Comparison of ENCODE assay signal across 8 mouse cellular contexts in the genomic region with DNA sequence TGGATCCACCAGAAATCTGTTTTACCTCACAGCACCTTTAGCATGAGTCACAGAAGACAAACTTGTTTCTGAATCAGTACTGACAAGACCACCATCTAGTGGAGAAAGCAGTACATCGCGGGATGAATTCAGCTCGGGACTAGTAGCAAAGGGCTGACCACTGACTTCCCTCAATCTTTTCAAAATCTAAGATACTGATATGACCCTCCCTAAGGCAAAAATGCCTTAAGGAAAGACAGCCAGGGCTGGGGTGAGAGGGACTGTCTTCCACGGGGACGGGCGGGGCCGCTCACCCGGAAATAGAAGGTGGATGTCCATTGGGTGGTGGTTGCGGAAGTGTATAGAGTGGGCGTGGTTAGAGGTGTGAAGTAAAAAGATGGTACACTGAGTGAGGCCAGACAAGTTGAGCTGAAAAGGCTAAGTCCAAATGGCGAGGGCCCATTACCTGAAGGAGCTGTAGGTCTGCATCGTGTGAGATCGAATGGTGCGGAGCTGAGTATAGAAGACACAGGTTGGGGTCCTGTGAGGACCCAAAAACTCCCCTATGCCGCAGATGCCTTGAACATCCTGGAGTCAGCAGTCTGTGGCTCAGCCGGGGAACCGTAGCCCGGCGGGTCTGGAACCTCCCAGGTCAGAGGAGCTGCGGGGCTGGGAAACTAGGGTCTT. TPM values are rescaled to one million over a fixed set of nuclear protein-coding genes. Genes with fewer than 3 reads are reported as not detected.
DNase-seq lines count a peak whose midpoint lies in the region; ATAC-seq and TF ChIP-seq lines count a peak whose summit lies in the region.

A gene (plus strand): TSS at position 358 of the 666 bp plus-strand sequence.

- H3K4me2 ChIP-seq in hindbrain, embryonic 16.5 days (ENCODE audit: low read length), result peak within 1 kb of the TSS; percentile 90

- H3K9me3 ChIP-seq in hindbrain, embryonic 16.5 days (ENCODE audit: control insufficient read depth, low read length), result no peaks in the 10 kb centered on the region

- no peak for TF ChIP-seq POLR2A in cortical plate, adult 2 months (IDR thresholded peaks at IDR 0.05; ENCODE audit: extremely low read depth, insufficient read depth, low read length)

- peak; percentile 90 for DNase-seq in adipocyte (ENCODE audit: low spot score)
- peak; percentile 66 for DNase-seq in gastrocnemius, adult 2 months
- DNase-seq in left cerebral cortex, adult 11 months (ENCODE audit: low spot score), result peak; percentile 23
- DNase-seq in lung, postnatal 4 days, result peak; percentile 72 to 75
- DNase-seq in retina, postnatal 1 day, result peak; percentile 83
- peak; percentile 79 for DNase-seq in thymus, postnatal 4 days

- peak; percentile 44; the same call in 1 of the 2 replicates for TF ChIP-seq CTCF in cortical plate, adult 2 months (IDR thresholded peaks at IDR 0.05; ENCODE audit: extremely low read depth, insufficient read depth, low read length)
- TF ChIP-seq CTCF in gastrocnemius, adult 2 months (IDR thresholded peaks at IDR 0.05), result peak; percentile 55

- H3K36me3 ChIP-seq in hindbrain, embryonic 16.5 days (ENCODE audit: control insufficient read depth, insufficient read depth, low read length), result no peaks in the 10 kb centered on the region

- no peaks in the 10 kb centered on the region for H3K4me1 ChIP-seq in cortical plate, adult 2 months (ENCODE audit: control insufficient read depth, insufficient read depth, low read length)
- H3K4me1 ChIP-seq in hindbrain, embryonic 16.5 days (ENCODE audit: control insufficient read depth, insufficient read depth, low read depth, low read length), result peaks cover 6% of the 10 kb centered on the region

- no peaks in the 10 kb centered on the region for H3K27me3 ChIP-seq in hindbrain, embryonic 16.5 days (replicated peaks; ENCODE audit: control insufficient read depth, insufficient read depth, low read length)

- peak; percentile 100 for ATAC-seq in hindbrain, embryonic 16.5 days

- WGBS in hindbrain, embryonic 16.5 days, result 3% methylated on average over 20 of the region's 20 CpGs

- H3K27ac ChIP-seq in cortical plate, adult 2 months (ENCODE audit: insufficient read depth, low read length), result no peak within 1 kb of the TSS
- peak within 1 kb of the TSS; percentile 75 for H3K27ac ChIP-seq in gastrocnemius, adult 2 months
- peak within 1 kb of the TSS; percentile 55 for H3K27ac ChIP-seq in hindbrain, embryonic 16.5 days (ENCODE audit: low read depth, low read length)

- H3K9ac ChIP-seq in hindbrain, embryonic 16.5 days (ENCODE audit: low read depth, low read length), result peak within 1 kb of the TSS; percentile 68

- intact Hi-C loops in gastrocnemius, adult 2 months (cut with DNase I), result no loop called here

- H3K4me3 ChIP-seq in cortical plate, adult 2 months (ENCODE audit: insufficient read depth, low read length), result peak within 1 kb of the TSS; percentile 60
- peak within 1 kb of the TSS; percentile 77 for H3K4me3 ChIP-seq in gastrocnemius, adult 2 months
- H3K4me3 ChIP-seq in hindbrain, embryonic 16.5 days (ENCODE audit: low read length), result peak within 1 kb of the TSS; percentile 56

RNA-seq across cellular contexts. Expression of the gene that starts here (rescaled TPM):
- polyA plus RNA-seq in cortical plate, adult 2 months (2012; rRNA removed), result 1.0 and 1.1 TPM in 2 replicates
- under 1 TPM; 0.66 to 0.92 TPM for total RNA-seq in gastrocnemius, adult 2 months (2021)
- 4.5 and 5.7 TPM in 2 replicates for polyA plus RNA-seq in hindbrain, embryonic 16.5 days (2015; fragmentation: Nextera tagmentation; extraction: Ambion mirVana)

Comparison
In these comparisons a context has a peak if more than half of its experiments do, and no peak if none do; other contexts are left out.
1. Peak in DNase-seq, H3K4me3 ChIP-seq and H3K27ac ChIP-seq in gastrocnemius, adult 2 months; RNA of the gene not detected or under 1 TPM.
2. DNase-seq: peak in every context shown above with its lines; median percentile 90 in adipocyte; 83 in retina, postnatal 1 day; 79 in thymus, postnatal 4 days; 74 in lung, postnatal 4 days; 66 in gastrocnemius, adult 2 months; 23 in left cerebral cortex, adult 11 months.